Mouse (Mus musculus) lung, postnatal 0 days (tissue): ENCODE measurements around the gene Fxr2.

Experiments used
- CTCF ChIP-seq: IDR thresholded peaks from 2 replicates; pipeline ENCODE4 v1.5.1; 2016; ENCODE audit warnings: antibody characterized with exemption, mild to moderate bottlenecking
- EP300 ChIP-seq: IDR thresholded peaks from 2 replicates; pipeline ENCODE4 v1.6.1; 2016; ENCODE audit warnings: antibody characterized with exemption, mild to moderate bottlenecking, control low read depth

GRCm38 (mm10) chr11:69695046-69695360 lies 62.2 kb downstream of the Fxr2 start:
- TF ChIP-seq CTCF (no peak), EP300 (no peak)
